15 mouse cellular contexts compared by ENCODE assay signal in genomic region chr14:79701054-79701453, GRCm38 (mm10). TPM values are rescaled to one million over a fixed set of nuclear protein-coding genes. Genes with fewer than 3 reads are reported as not detected.
DNase-seq lines count a peak whose midpoint lies in the region; ATAC-seq lines count a peak whose summit lies in the region.
"Had no signal": no experiment of that assay in that cellular context is flagged by ENCODE, and none has a peak within 500 bp of the region (broad histone marks: within the 10 kb centered on the region; RNA-seq: fewer than 3 reads in every experiment).

No protein-coding gene starts in this region.

- H3K9ac ChIP-seq in hindbrain, embryonic 11.5 days (ENCODE audit: low read depth, low read length), result no peak overlapping the region
- no peak overlapping the region for H3K9ac ChIP-seq in hindbrain, embryonic 16.5 days (ENCODE audit: low read depth, low read length)
- H3K9ac ChIP-seq in hindbrain, embryonic 14.5 days, result no peak overlapping the region
- no peak overlapping the region for H3K9ac ChIP-seq in neural tube, embryonic 15.5 days (replicated peaks)
- H3K9ac ChIP-seq: liver, embryonic 12.5 days; stomach, embryonic 15.5 days had no signal

- peak; percentile 63 for DNase-seq in hindbrain, embryonic 11.5 days (ENCODE audit: low spot score)
- DNase-seq in forebrain, embryonic 10.5 days (ENCODE audit: extremely low spot score, low spot score), result peak; percentile 64
- DNase-seq in hindbrain, embryonic 14.5 days (ENCODE audit: low spot score), result no peak
- DNase-seq in spleen, adult 12 weeks (ENCODE audit: low spot score), result no peak
- no peak for DNase-seq in urinary bladder, adult 18-20 months (ENCODE audit: low spot score in 2 of 2)
- DNase-seq in lung, postnatal 10 days, result no peak
- DNase-seq: adrenal gland, adult 2 months; cerebellum, adult 9-10 months; lung, postnatal 14 days; thymus, postnatal 25 days had no signal

- H3K27ac ChIP-seq in hindbrain, embryonic 11.5 days (ENCODE audit: low read depth, low read length), result peak overlapping the region; percentile 63
- no peak overlapping the region for H3K27ac ChIP-seq in hindbrain, embryonic 16.5 days (ENCODE audit: low read depth, low read length)
- peak overlapping the region; percentile 66 for H3K27ac ChIP-seq in forebrain, embryonic 10.5 days
- 0 out of 2 replicates have a peak overlapping the region, but pooled peaks have one; percentile 34 for H3K27ac ChIP-seq in hindbrain, embryonic 14.5 days
- no peak overlapping the region for H3K27ac ChIP-seq in neural tube, embryonic 15.5 days (replicated peaks)
- H3K27ac ChIP-seq: liver, embryonic 12.5 days; stomach, embryonic 15.5 days had no signal

- 27% methylated on average over 7 of the region's 7 CpGs for whole genome bisulfite sequencing in hindbrain, embryonic 11.5 days
- 22% methylated on average over 7 of the region's 7 CpGs for WGBS in hindbrain, embryonic 16.5 days
- 22% methylated on average over 7 of the region's 7 CpGs for WGBS in forebrain, embryonic 10.5 days
- 17% methylated on average over 7 of the region's 7 CpGs for WGBS in hindbrain, embryonic 14.5 days
- WGBS in neural tube, embryonic 15.5 days, result 14% methylated on average over 7 of the region's 7 CpGs

- no peaks in the 10 kb centered on the region for H3K36me3 ChIP-seq in hindbrain, embryonic 11.5 days (ENCODE audit: control insufficient read depth, insufficient read depth, low read length)
- H3K36me3 ChIP-seq in hindbrain, embryonic 16.5 days (ENCODE audit: control insufficient read depth, insufficient read depth, low read length), result no peaks in the 10 kb centered on the region
- H3K36me3 ChIP-seq in forebrain, embryonic 10.5 days (replicated peaks), result no peaks in the 10 kb centered on the region
- H3K36me3 ChIP-seq in hindbrain, embryonic 14.5 days (replicated peaks; ENCODE audit: control insufficient read depth, insufficient read depth), result no peaks in the 10 kb centered on the region
- H3K36me3 ChIP-seq in neural tube, embryonic 15.5 days, result no peaks in the 10 kb centered on the region
- H3K36me3 ChIP-seq: liver, embryonic 12.5 days; stomach, embryonic 15.5 days had no signal

- H3K4me3 ChIP-seq in hindbrain, embryonic 11.5 days (ENCODE audit: low read depth, low read length), result no peak overlapping the region
- H3K4me3 ChIP-seq in hindbrain, embryonic 16.5 days (ENCODE audit: low read length), result no peak overlapping the region
- no peak overlapping the region; the same call in 1 of the 2 replicates for H3K4me3 ChIP-seq in forebrain, embryonic 10.5 days
- H3K4me3 ChIP-seq in hindbrain, embryonic 14.5 days (replicated peaks; ENCODE audit: low read length), result no peak overlapping the region
- H3K4me3 ChIP-seq in neural tube, embryonic 15.5 days (replicated peaks), result no peak overlapping the region
- H3K4me3 ChIP-seq: liver, embryonic 12.5 days; stomach, embryonic 15.5 days had no signal

- peak; percentile 89 for ATAC-seq in hindbrain, embryonic 11.5 days (ENCODE audit: low FRiP score)
- ATAC-seq in hindbrain, embryonic 16.5 days, result no peak
- 0 out of 2 replicates have a peak, but pooled peaks have one; percentile 31 for ATAC-seq in hindbrain, embryonic 14.5 days (ENCODE audit: low FRiP score)
- 0 out of 2 replicates have a peak, but pooled peaks have one; percentile 19 for ATAC-seq in neural tube, embryonic 15.5 days (ENCODE audit: low FRiP score)
- ATAC-seq: liver, embryonic 12.5 days had no signal

- no peak overlapping the region for H3K4me2 ChIP-seq in hindbrain, embryonic 11.5 days (replicated peaks; ENCODE audit: low read depth, low read length)
- H3K4me2 ChIP-seq in hindbrain, embryonic 16.5 days (ENCODE audit: low read length), result no peak overlapping the region
- H3K4me2 ChIP-seq in hindbrain, embryonic 14.5 days (replicated peaks), result no peak overlapping the region
- no peak overlapping the region for H3K4me2 ChIP-seq in neural tube, embryonic 15.5 days
- H3K4me2 ChIP-seq: liver, embryonic 12.5 days; stomach, embryonic 15.5 days had no signal

- 0 out of 2 replicates have a peak, but pooled peaks cover 6% of the 10 kb centered on the region for H3K4me1 ChIP-seq in hindbrain, embryonic 11.5 days (replicated peaks; ENCODE audit: control insufficient read depth, insufficient read depth, low read length)
- H3K4me1 ChIP-seq in hindbrain, embryonic 16.5 days (ENCODE audit: control insufficient read depth, insufficient read depth, low read depth, low read length), result no peaks in the 10 kb centered on the region; the same call in 1 of the 2 replicates
- H3K4me1 ChIP-seq in forebrain, embryonic 10.5 days, result peaks cover 36% of the 10 kb centered on the region
- peaks cover 14% of the 10 kb centered on the region for H3K4me1 ChIP-seq in hindbrain, embryonic 14.5 days (replicated peaks; ENCODE audit: control insufficient read depth, insufficient read depth, low read length)
- H3K4me1 ChIP-seq in neural tube, embryonic 15.5 days, result peaks cover 14% of the 10 kb centered on the region
- H3K4me1 ChIP-seq: liver, embryonic 12.5 days had no signal

- H3K27me3 ChIP-seq in hindbrain, embryonic 11.5 days (ENCODE audit: control insufficient read depth, insufficient read depth, low read length), result no peaks in the 10 kb centered on the region
- H3K27me3 ChIP-seq in hindbrain, embryonic 16.5 days (replicated peaks; ENCODE audit: control insufficient read depth, insufficient read depth, low read length), result no peaks in the 10 kb centered on the region
- H3K27me3 ChIP-seq in forebrain, embryonic 10.5 days (ENCODE audit: poor library complexity, severe bottlenecking), result 0 out of 2 replicates have a peak, but pooled peaks cover 5% of the 10 kb centered on the region
- no peaks in the 10 kb centered on the region for H3K27me3 ChIP-seq in hindbrain, embryonic 14.5 days (ENCODE audit: control insufficient read depth, insufficient read depth, low read length)
- no peaks in the 10 kb centered on the region for H3K27me3 ChIP-seq in neural tube, embryonic 15.5 days (replicated peaks)
- H3K27me3 ChIP-seq: liver, embryonic 12.5 days; stomach, embryonic 15.5 days had no signal

- H3K9me3 ChIP-seq in hindbrain, embryonic 11.5 days (ENCODE audit: control insufficient read depth, low read length), result no peaks in the 10 kb centered on the region
- no peaks in the 10 kb centered on the region for H3K9me3 ChIP-seq in hindbrain, embryonic 16.5 days (ENCODE audit: control insufficient read depth, low read length)
- no peaks in the 10 kb centered on the region for H3K9me3 ChIP-seq in forebrain, embryonic 10.5 days
- no peaks in the 10 kb centered on the region for H3K9me3 ChIP-seq in hindbrain, embryonic 14.5 days (ENCODE audit: control insufficient read depth, low read length)
- H3K9me3 ChIP-seq in neural tube, embryonic 15.5 days (replicated peaks), result no peaks in the 10 kb centered on the region
- H3K9me3 ChIP-seq: liver, embryonic 12.5 days; stomach, embryonic 15.5 days had no signal

RNA-seq across cellular contexts. Expression of gene Cnmd, which starts 39.1 kb away (rescaled TPM):
- polyA plus RNA-seq in hindbrain, embryonic 11.5 days (2014; fragmentation: Nextera tagmentation; extraction: Ambion mirVana), result 20.0 and 20.9 TPM in 2 replicates
- 2.8 and 6.9 TPM in 2 replicates for polyA plus RNA-seq in hindbrain, embryonic 16.5 days (2015; fragmentation: Nextera tagmentation; extraction: Ambion mirVana)
- polyA plus RNA-seq in forebrain, embryonic 10.5 days (2016; fragmentation: Nextera tagmentation; extraction: Ambion mirVana), result 1.7 TPM in 2 replicates
- 2.6 and 4.2 TPM in 2 replicates for polyA plus RNA-seq in hindbrain, embryonic 14.5 days (2014; fragmentation: Nextera tagmentation; extraction: Ambion mirVana)
- 15.9 and 21.9 TPM in 2 replicates for polyA plus RNA-seq in neural tube, embryonic 15.5 days (2015; fragmentation: Nextera tagmentation; extraction: Ambion mirVana)
- polyA plus RNA-seq: adrenal gland, adult 2 months; liver, embryonic 12.5 days; small intestine, adult 2 months had no signal

Comparison
In these comparisons a context has a peak if more than half of its experiments do, and no peak if none do; other contexts are left out.
1. DNase-seq: peak in hindbrain, embryonic 11.5 days (single experiment) and forebrain, embryonic 10.5 days (single experiment); none in hindbrain, embryonic 14.5 days (single experiment), spleen, adult 12 weeks (single experiment), urinary bladder, adult 18-20 months (0 of 2) and lung, postnatal 10 days (single experiment).
2. H3K27ac ChIP-seq: peak in hindbrain, embryonic 11.5 days (single experiment), forebrain, embryonic 10.5 days (single experiment) and hindbrain, embryonic 14.5 days (single experiment); none in hindbrain, embryonic 16.5 days (single experiment) and neural tube, embryonic 15.5 days (single experiment).